Mouse (Mus musculus): Measurements from ENCODE around the gene Car5b. TPM values are rescaled to one million over a fixed set of nuclear protein-coding genes. Genes with fewer than 3 reads are reported as not detected.
A peak's percentile ranks its signal among the peaks of the same experiment; 100 is the strongest.

The Car5b gene
- polyA plus RNA-seq, 1 experiment = 1.2 TPM

DNA sequence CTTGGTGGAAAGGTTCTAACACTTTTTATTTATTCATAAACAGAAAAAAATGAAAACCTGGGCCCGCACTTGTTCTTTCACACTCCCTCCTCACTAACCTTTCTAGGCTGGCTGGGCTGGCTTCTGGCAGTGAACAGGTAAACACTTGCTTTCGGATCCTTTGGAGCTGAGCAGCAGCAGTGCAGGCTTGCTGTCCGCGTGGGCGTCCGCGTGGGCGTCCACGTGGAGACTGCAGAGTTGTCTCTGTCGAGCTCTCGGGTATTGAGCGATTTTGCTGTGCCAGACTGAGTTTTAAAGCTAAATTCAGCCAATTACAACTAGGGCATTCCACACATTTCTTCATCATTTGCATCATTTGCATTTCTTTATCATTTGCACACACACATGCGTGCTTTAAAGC lies 14.3 kb upstream of the Car5b start:
- TF ChIP-seq POLR2A (IDR thresholded peaks at IDR 0.05; ENCODE audit: borderline replicate concordance, control insufficient read depth, low read depth, low read length) (no peak), CTCF (IDR thresholded peaks at IDR 0.05; ENCODE audit: control insufficient read depth, insufficient read depth, low read length) (no peak)
- WGBS = 77% methylated on average over 13 of the region's 13 CpGs
- Histone ChIP-seq H3K4me1 (ENCODE audit: control insufficient read depth, insufficient read depth, low read length) (no peaks in the 10 kb centered on the region), H3K4me3 (replicated peaks; ENCODE audit: control insufficient read depth, low read depth, low read length) (no peak overlapping the region), H3K27ac (ENCODE audit: control insufficient read depth, insufficient read depth, low read depth, low read length, poor library complexity) (no peak overlapping the region)

DNA sequence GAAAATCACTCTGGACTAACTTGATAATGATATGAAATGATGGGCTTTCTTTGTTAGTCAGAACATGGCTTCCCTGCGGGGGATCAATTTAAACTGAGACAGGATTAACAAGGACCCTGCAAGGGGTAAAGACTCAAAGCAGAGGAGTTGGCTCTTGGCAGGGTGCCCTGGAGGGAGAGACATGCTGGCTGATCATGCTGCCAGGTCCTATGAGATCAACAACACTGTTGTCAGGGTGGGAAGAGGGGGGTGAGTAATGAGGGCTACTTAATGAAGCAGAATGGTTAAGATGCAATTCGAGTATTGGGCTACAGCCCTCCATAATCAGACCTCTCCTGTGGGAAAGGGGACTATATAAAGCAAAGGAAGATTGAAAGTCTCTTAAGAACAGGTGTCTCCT lies 11.1 kb upstream of the Car5b start:
- 61% methylated on average over 2 of the region's 2 CpGs for WGBS

DNA sequence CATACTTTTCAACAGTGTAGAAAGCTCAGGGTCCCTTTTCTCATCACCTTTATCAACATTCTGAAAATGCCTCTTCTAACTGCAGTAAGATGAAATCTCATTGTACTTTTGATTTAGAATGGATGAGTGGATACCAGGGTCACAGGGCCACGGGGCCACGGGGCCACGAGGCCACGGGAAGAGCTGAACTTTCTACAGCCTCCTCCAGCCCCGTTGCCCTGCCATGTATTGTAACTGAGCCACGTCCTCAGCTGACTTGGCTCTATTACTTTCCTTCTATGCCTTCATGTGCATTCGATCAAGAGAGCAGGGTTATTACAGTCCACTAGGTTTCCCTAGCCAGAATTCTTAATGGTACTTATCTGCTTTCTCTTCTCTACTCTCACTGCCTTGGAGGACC lies 8.1 kb upstream of the Car5b start:
- WGBS = 77% methylated on average over 7 of the region's 7 CpGs
- H3K4me1 ChIP-seq (ENCODE audit: control insufficient read depth, insufficient read depth, low read length) = no peaks in the 10 kb centered on the region
- TF ChIP-seq POLR2A (IDR thresholded peaks at IDR 0.05; ENCODE audit: borderline replicate concordance, control insufficient read depth, low read depth, low read length) (no peak), CTCF (IDR thresholded peaks at IDR 0.05; ENCODE audit: control insufficient read depth, insufficient read depth, low read length) (no peak)
- H3K27ac ChIP-seq (ENCODE audit: control insufficient read depth, insufficient read depth, low read depth, low read length, poor library complexity) = no peak overlapping the region
- H3K4me3 ChIP-seq (replicated peaks; ENCODE audit: control insufficient read depth, low read depth, low read length) = no peak overlapping the region

More for the DNA sequence above, 11.1 kb upstream of the Car5b start:
- no peaks in the 10 kb centered on the region for H3K4me1 ChIP-seq (ENCODE audit: control insufficient read depth, insufficient read depth, low read length)
- TF ChIP-seq POLR2A (IDR thresholded peaks at IDR 0.05; ENCODE audit: borderline replicate concordance, control insufficient read depth, low read depth, low read length) (no peak), CTCF (IDR thresholded peaks at IDR 0.05; ENCODE audit: control insufficient read depth, insufficient read depth, low read length) (no peak)
- no peak overlapping the region for H3K4me3 ChIP-seq (replicated peaks; ENCODE audit: control insufficient read depth, low read depth, low read length)
- H3K27ac ChIP-seq (ENCODE audit: control insufficient read depth, insufficient read depth, low read depth, low read length, poor library complexity) = no peak overlapping the region

- Histone ChIP-seq H3K4me3 (replicated peaks; ENCODE audit: control insufficient read depth, low read depth, low read length) (no peak overlapping the region), H3K4me1 (ENCODE audit: control insufficient read depth, insufficient read depth, low read length) (no peaks in the 10 kb centered on the region), H3K27ac (ENCODE audit: control insufficient read depth, insufficient read depth, low read depth, low read length, poor library complexity) (no peak overlapping the region)
- WGBS = 74% methylated on average over 2 of the region's 2 CpGs
- TF ChIP-seq POLR2A (IDR thresholded peaks at IDR 0.05; ENCODE audit: borderline replicate concordance, control insufficient read depth, low read depth, low read length) (no peak), CTCF (IDR thresholded peaks at IDR 0.05; ENCODE audit: control insufficient read depth, insufficient read depth, low read length) (no peak)
Measured at GRCm38 (mm10) chrX:164035401-164035800, 7.6 kb upstream of the Car5b start.

- no peak for TF ChIP-seq CTCF (IDR thresholded peaks at IDR 0.05; ENCODE audit: control insufficient read depth, insufficient read depth, low read length)
- no peak for TF ChIP-seq POLR2A (IDR thresholded peaks at IDR 0.05; ENCODE audit: borderline replicate concordance, control insufficient read depth, low read depth, low read length)
- WGBS = 82% methylated on average over 7 of the region's 7 CpGs
Measured at GRCm38 (mm10) chrX:164032526-164032925, 4.7 kb upstream of the Car5b start.

DNA sequence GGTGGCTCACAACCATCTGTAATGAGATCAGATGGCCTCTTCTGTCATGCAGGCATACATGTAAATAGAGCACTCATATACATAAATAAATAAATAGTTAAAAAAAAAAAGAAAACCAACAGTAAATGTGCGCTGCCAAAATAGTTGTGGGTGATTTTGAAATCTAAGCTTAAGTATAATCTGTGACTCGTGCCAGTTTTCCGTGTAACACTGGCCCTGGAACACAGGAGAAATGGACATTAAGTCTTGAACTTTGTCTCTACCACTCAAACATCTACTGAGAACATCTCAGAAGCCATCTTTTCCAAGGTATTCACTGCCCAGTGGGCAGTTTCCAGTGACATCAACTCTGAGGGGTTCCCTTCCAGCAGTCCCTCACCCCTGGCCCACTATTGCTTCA lies 12.2 kb downstream of the Car5b start:
- no peak overlapping the region for H3K4me3 ChIP-seq (replicated peaks; ENCODE audit: control insufficient read depth, low read depth, low read length)
- no peak overlapping the region for H3K27ac ChIP-seq (ENCODE audit: control insufficient read depth, insufficient read depth, low read depth, low read length, poor library complexity)
- TF ChIP-seq CTCF (IDR thresholded peaks at IDR 0.05; ENCODE audit: control insufficient read depth, insufficient read depth, low read length) = no peak
- TF ChIP-seq POLR2A (IDR thresholded peaks at IDR 0.05; ENCODE audit: borderline replicate concordance, control insufficient read depth, low read depth, low read length) = no peak
- no peaks in the 10 kb centered on the region for H3K4me1 ChIP-seq (ENCODE audit: control insufficient read depth, insufficient read depth, low read length)
- 87% methylated on average over 3 of the region's 3 CpGs for WGBS

More at GRCm38 (mm10) chrX:164032526-164032925, 4.7 kb upstream of the Car5b start:
- Histone ChIP-seq H3K4me1 (ENCODE audit: control insufficient read depth, insufficient read depth, low read length) (no peaks in the 10 kb centered on the region), H3K4me3 (replicated peaks; ENCODE audit: control insufficient read depth, low read depth, low read length) (no peak overlapping the region), H3K27ac (ENCODE audit: control insufficient read depth, insufficient read depth, low read depth, low read length, poor library complexity) (no peak overlapping the region)

- Histone ChIP-seq H3K4me3 (replicated peaks; ENCODE audit: control insufficient read depth, low read depth, low read length) (no peak overlapping the region), H3K4me1 (ENCODE audit: control insufficient read depth, insufficient read depth, low read length) (no peaks in the 10 kb centered on the region), H3K27ac (ENCODE audit: control insufficient read depth, insufficient read depth, low read depth, low read length, poor library complexity) (no peak overlapping the region)
- TF ChIP-seq CTCF (IDR thresholded peaks at IDR 0.05; ENCODE audit: control insufficient read depth, insufficient read depth, low read length) (no peak), POLR2A (IDR thresholded peaks at IDR 0.05; ENCODE audit: borderline replicate concordance, control insufficient read depth, low read depth, low read length) (no peak)
- WGBS = 87% methylated on average over 4 of the region's 4 CpGs
Measured at GRCm38 (mm10) chrX:164014956-164015355, 12.8 kb downstream of the Car5b start.

DNA sequence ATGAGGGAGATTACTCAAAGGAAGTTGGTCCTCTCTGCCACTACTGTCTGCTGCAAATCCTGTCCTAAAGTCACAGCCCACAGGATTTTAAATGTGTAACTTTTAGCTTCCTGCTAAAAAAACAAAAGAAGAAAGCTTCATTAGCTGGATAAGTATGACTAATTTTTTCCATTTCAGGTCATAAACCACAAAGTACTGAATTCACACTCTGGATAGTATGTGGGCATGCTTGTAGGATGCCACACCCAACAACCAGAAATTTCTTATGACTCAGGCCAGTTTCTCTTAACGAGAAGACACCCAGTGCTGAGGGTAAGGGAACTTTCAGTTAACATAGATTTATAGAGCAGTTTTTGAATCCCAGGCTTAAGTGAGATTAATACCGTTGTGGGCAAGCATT lies 14.5 kb downstream of the Car5b start:
- no peaks in the 10 kb centered on the region for H3K4me1 ChIP-seq (ENCODE audit: control insufficient read depth, insufficient read depth, low read length)
- TF ChIP-seq POLR2A (IDR thresholded peaks at IDR 0.05; ENCODE audit: borderline replicate concordance, control insufficient read depth, low read depth, low read length) (no peak), CTCF (IDR thresholded peaks at IDR 0.05; ENCODE audit: control insufficient read depth, insufficient read depth, low read length) (no peak)
- WGBS = 53% methylated on average over 2 of the region's 2 CpGs
- H3K27ac ChIP-seq (ENCODE audit: control insufficient read depth, insufficient read depth, low read depth, low read length, poor library complexity) = no peak overlapping the region
- H3K4me3 ChIP-seq (replicated peaks; ENCODE audit: control insufficient read depth, low read depth, low read length) = no peak overlapping the region

DNA sequence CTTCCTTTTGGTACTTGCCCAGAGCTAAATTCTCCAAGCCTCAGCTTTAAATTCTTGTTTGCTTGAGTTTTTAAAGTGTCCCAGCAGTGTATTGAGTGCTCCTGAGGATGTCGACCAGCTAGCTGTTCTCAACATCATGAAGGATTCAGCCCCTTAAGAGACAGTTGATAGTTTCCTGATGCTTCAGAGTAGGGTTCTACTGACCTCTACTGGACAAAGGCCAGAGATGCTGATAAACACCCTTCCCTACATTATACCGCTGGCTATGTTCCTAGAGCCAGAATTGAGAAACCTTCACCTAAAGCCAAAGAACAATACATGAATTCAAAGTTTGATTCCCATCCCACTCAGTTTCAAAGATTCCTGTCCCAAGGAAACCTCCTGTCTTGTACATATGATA lies 23.0 kb downstream of the Car5b start:
- H3K4me3 ChIP-seq (replicated peaks; ENCODE audit: control insufficient read depth, low read depth, low read length) = no peak overlapping the region
- no peaks in the 10 kb centered on the region for H3K4me1 ChIP-seq (ENCODE audit: control insufficient read depth, insufficient read depth, low read length)
- WGBS = 30% methylated on average over 2 of the region's 2 CpGs
- TF ChIP-seq CTCF (IDR thresholded peaks at IDR 0.05; ENCODE audit: control insufficient read depth, insufficient read depth, low read length) (0 out of 2 replicates have a peak, but pooled peaks have one; percentile 9), POLR2A (IDR thresholded peaks at IDR 0.05; ENCODE audit: borderline replicate concordance, control insufficient read depth, low read depth, low read length) (no peak)
- H3K27ac ChIP-seq (ENCODE audit: control insufficient read depth, insufficient read depth, low read depth, low read length, poor library complexity) = no peak overlapping the region

Data from bone marrow, adult 2 months (tissue).